Mouse (Mus musculus) heart, embryonic 10.5 days (tissue): ENCODE results near the gene Ptpdc1. TPM values are rescaled to one million over a fixed set of nuclear protein-coding genes. Genes with fewer than 3 reads are reported as not detected.

Source experiments
- DNase-seq: peaks from one replicate; pipeline ENCODE4 v3.0.0-alpha.2; 2017; ENCODE audit warnings: low spot score
- H3K27ac ChIP-seq: fragments of 300-500 bp; sonication (generic); 2 replicates; pipeline ENCODE4 v1.5.1; 2016; ENCODE audit warnings: mild to moderate bottlenecking
- H3K27me3 ChIP-seq: fragments of 300-500 bp; sonication (generic); 2 replicates; pipeline ENCODE4 v1.6.1; 2016; ENCODE audit warnings: mild to moderate bottlenecking; ENCODE audit not compliant: poor library complexity, insufficient read depth, severe bottlenecking
- H3K36me3 ChIP-seq: fragments of 300-500 bp; sonication (generic); 2 replicates; pipeline ENCODE4 v1.6.1; 2016; ENCODE audit warnings: mild to moderate bottlenecking, moderate library complexity
- H3K4me1 ChIP-seq: fragments of 300-500 bp; sonication (generic); 2 replicates; pipeline ENCODE4 v1.6.1; 2016; ENCODE audit warnings: mild to moderate bottlenecking
- H3K4me3 ChIP-seq: fragments of 300-500 bp; sonication (generic); 2 replicates; pipeline ENCODE4 v1.5.1; 2016; ENCODE audit warnings: mild to moderate bottlenecking, moderate library complexity
- H3K9me3 ChIP-seq: fragments of 300-500 bp; sonication (generic); 2 replicates; pipeline ENCODE4 v1.6.1; 2016; ENCODE audit warnings: mild to moderate bottlenecking, moderate library complexity
- WGBS: fragments of 180-500 bp; shearing (Covaris S2); methylation state at CpG from one replicate; pipeline ENCODE4 v1.1.7; 2016; 5-methylcytosine and 5-hydroxymethylcytosine counted together
- polyA plus RNA-seq: library from polyadenylated mRNA; unstranded; fragments of >200 nt; fragmentation: Nextera tagmentation; extraction: Ambion mirVana; gene quantifications from 2 replicates; pipeline ENCODE4 v1.2.1, GENCODE M21; 2016

Gene Ptpdc1
- polyA plus RNA-seq, 1 experiment from 2014 or later: 7.0 TPM

DNA sequence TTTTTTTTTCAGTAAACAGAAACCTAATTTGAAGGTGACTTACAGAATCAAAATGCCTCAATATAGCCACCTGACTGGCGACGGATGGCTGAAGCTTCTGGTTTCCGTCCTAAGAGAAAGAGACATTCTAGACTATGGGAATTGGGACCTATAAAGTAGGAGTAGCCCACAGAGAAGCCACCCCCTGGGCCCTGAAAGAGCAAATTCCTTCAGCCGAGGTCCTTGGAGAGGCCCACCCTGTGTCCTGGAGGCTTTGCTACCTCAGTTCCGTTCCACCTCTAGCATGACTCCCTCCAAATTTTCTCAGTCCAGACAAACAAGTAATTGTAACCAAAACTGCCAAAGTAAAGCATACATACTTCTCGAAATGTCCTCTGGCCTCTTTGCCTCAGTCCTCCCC lies 77.8 kb downstream of the Ptpdc1 start:
- Histone ChIP-seq H3K36me3 (no peaks in the 10 kb centered on the region), H3K27me3 (no peaks in the 10 kb centered on the region), H3K9me3 (no peaks in the 10 kb centered on the region), H3K4me3 (no peak overlapping the region), H3K27ac (no peak overlapping the region), H3K4me1 (peaks cover 32% of the 10 kb centered on the region)
- DNase-seq: no peak
- 95% methylated on average over 6 of the region's 6 CpGs for WGBS

DNA sequence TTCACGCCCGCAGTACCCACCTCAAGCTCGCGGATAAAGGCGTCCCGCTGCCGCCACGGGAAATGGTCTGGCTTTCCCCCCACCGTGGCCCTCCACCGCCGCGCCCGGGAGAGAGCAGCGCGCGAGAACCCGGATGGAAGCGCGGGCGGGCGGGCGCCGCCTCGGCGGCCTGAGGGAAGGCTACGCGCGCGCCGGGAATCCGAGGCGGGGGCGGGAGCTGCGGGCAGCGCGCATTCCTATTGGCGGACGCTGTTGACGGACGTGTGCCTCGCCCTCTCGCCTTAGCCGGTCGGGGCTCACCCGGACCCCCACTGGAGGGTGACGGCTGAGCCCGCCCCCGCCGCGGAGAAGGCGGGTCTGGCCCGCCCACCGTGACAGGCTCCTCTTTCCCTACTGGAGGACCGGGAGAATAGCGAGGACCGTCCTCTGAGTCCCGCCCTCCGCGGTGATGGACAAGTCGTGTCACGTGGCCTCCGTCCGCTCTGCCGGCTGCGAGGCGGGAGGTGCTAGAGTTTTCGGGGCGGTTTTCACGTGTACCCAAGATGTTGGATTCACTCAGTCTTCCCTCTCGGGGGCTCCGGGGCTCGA lies 79.0 kb downstream of the Ptpdc1 start:
- peak overlapping the region; percentile 100 for H3K27ac ChIP-seq
- H3K36me3 ChIP-seq: no peaks in the 10 kb centered on the region
- H3K27me3 ChIP-seq: no peaks in the 10 kb centered on the region
- H3K9me3 ChIP-seq: no peaks in the 10 kb centered on the region
- WGBS: under 1% methylated on average over 72 of the region's 72 CpGs
- peak overlapping the region; percentile 92 for H3K4me3 ChIP-seq
- H3K4me1 ChIP-seq: peaks cover 23% of the 10 kb centered on the region
- peak; percentile 100 for DNase-seq

DNA sequence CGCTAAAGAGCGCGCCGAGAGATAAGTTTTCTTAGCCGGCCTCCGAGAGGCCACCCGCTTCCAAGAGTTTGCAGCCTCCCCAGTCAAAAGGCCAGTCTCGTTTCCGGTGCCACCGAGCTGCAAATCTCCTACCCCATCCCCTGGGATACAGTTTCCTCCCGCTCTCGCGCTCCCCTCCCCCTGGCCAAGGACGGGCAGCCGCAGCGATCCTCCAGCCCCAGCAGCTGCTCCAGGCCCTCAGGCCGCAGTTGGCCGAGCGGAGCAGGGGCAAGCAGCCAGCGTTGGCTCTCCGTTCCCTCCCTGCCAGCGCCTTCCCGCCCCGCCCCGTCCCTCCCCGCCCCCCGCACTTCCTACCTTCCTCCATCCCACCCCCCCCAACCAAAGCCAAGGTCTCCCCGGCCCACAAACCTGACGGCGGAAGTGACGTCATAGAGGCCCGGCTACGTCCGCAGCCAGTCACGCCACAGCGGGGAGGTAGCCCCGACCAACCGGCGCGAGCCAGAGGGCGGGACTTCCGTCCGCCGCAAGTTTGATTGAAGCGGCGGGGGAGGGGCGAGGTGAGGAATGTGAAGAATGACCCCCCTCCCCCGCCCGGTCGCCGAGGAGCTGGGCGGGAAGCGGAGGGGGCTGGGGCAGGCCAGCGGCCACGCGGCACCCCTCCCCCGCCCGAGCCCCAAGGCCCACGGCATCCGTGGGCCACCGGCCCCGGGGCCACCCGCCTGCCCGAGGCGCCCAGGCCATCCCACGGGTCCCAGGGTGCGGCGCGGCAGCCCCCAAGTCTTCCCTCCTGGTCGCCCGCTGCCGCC lies 79.8 kb downstream of the Ptpdc1 start:
- peak; percentile 99 for DNase-seq
- H3K9me3 ChIP-seq: no peaks in the 10 kb centered on the region
- H3K4me1 ChIP-seq: peaks cover 29% of the 10 kb centered on the region
- no peaks in the 10 kb centered on the region for H3K36me3 ChIP-seq
- no peaks in the 10 kb centered on the region for H3K27me3 ChIP-seq
- 1% methylated on average over 53 of the region's 72 CpGs for WGBS
- peak overlapping the region; percentile 92 for H3K4me3 ChIP-seq
- peak overlapping the region; percentile 100 for H3K27ac ChIP-seq

GRCm38 (mm10) chr13:48544867-48545266 lies 80.6 kb downstream of the Ptpdc1 start:
- 37% methylated on average over 4 of the region's 4 CpGs for WGBS
- no peaks in the 10 kb centered on the region for H3K9me3 ChIP-seq
- DNase-seq: no peak
- H3K27me3 ChIP-seq: no peaks in the 10 kb centered on the region
- no peaks in the 10 kb centered on the region for H3K36me3 ChIP-seq
- peaks cover 28% of the 10 kb centered on the region for H3K4me1 ChIP-seq
- H3K4me3 ChIP-seq: peak overlapping the region; percentile 92
- H3K27ac ChIP-seq: peak overlapping the region; percentile 100

DNA sequence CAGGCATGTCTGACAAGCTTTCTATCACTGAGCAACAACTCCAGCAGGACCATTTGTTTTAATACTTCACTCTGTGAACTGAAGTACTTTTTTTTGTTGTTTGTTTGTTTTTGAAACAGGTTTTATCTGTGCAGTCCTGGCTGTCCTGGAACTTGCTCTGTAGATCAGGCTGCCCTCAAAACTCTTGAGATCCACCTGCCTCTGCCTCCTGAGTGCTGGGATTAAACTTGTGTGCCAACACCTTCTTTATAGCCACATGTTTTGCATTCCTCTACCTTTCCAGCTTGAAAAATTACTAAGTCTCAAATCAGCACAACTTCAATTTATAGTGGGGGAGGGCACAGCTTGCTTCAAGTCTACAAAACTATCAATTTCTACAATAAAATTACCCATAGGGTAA lies 81.1 kb downstream of the Ptpdc1 start:
- no peak for DNase-seq
- no peaks in the 10 kb centered on the region for H3K36me3 ChIP-seq
- no peaks in the 10 kb centered on the region for H3K9me3 ChIP-seq
- H3K27me3 ChIP-seq: no peaks in the 10 kb centered on the region
- peaks cover 26% of the 10 kb centered on the region for H3K4me1 ChIP-seq
- no peak overlapping the region for H3K27ac ChIP-seq
- H3K4me3 ChIP-seq: peak overlapping the region; percentile 92

- Histone ChIP-seq H3K27ac (no peak overlapping the region), H3K4me3 (no peak overlapping the region), H3K27me3 (no peaks in the 10 kb centered on the region), H3K9me3 (no peaks in the 10 kb centered on the region), H3K36me3 (peaks cover 21% of the 10 kb centered on the region), H3K4me1 (peaks cover 26% of the 10 kb centered on the region)
- 60% methylated on average over 1 of the region's 1 CpGs for WGBS
- DNase-seq: no peak
These were observed 85.0 kb downstream of the Ptpdc1 start for GRCm38 (mm10) chr13:48540488-48540887.

- Histone ChIP-seq H3K9me3 (no peaks in the 10 kb centered on the region), H3K27ac (no peak overlapping the region), H3K36me3 (peaks cover 39% of the 10 kb centered on the region), H3K27me3 (no peaks in the 10 kb centered on the region), H3K4me3 (no peak overlapping the region), H3K4me1 (no peaks in the 10 kb centered on the region)
- DNase-seq: no peak
- WGBS: 89% methylated on average over 5 of the region's 5 CpGs
These were observed 92.0 kb downstream of the Ptpdc1 start for GRCm38 (mm10) chr13:48533441-48533840.

DNA sequence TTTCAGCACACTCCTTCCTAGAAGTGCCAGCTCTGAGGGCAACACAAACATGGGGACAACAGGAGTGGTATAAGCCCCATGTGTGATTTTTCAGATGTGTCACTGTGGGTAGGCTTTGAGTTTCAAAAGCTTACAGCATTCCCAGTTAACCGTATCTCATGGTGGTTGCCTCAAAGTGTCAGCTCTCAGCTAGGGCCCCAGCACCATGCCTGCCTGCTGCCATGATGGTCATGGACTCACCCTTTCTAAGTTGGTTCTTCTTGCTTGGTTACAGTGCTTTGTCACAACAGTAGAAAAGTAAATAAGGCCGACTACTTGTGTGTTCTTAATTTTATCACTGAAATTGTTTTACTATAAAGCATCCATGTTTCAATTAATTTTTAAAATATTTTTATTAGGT lies 94.0 kb downstream of the Ptpdc1 start:
- no peak for DNase-seq
- Histone ChIP-seq H3K4me3 (no peak overlapping the region), H3K9me3 (no peaks in the 10 kb centered on the region), H3K27ac (no peak overlapping the region), H3K36me3 (peaks cover 23% of the 10 kb centered on the region; the same call in 1 of the 2 replicates), H3K4me1 (no peaks in the 10 kb centered on the region), H3K27me3 (no peaks in the 10 kb centered on the region)
- 63% methylated on average over 2 of the region's 2 CpGs for WGBS

- no peak for DNase-seq
- H3K9me3 ChIP-seq: no peaks in the 10 kb centered on the region
- 76% methylated on average over 2 of the region's 2 CpGs for WGBS
These were observed 94.8 kb downstream of the Ptpdc1 start for GRCm38 (mm10) chr13:48530685-48531084.

GRCm38 (mm10) chr13:48529028-48529427 lies 96.4 kb downstream of the Ptpdc1 start:
- no peaks in the 10 kb centered on the region for H3K27me3 ChIP-seq
- 37% methylated on average over 2 of the region's 2 CpGs for WGBS
- no peaks in the 10 kb centered on the region for H3K9me3 ChIP-seq
- H3K27ac ChIP-seq: no peak overlapping the region
- DNase-seq: no peak
- peaks cover 5% of the 10 kb centered on the region; the same call in 1 of the 2 replicates for H3K36me3 ChIP-seq
- H3K4me1 ChIP-seq: no peaks in the 10 kb centered on the region
- H3K4me3 ChIP-seq: no peak overlapping the region

More at GRCm38 (mm10) chr13:48530685-48531084, 94.8 kb downstream of the Ptpdc1 start:
- Histone ChIP-seq H3K27me3 (no peaks in the 10 kb centered on the region), H3K4me1 (no peaks in the 10 kb centered on the region), H3K36me3 (peaks cover 18% of the 10 kb centered on the region; the same call in 1 of the 2 replicates), H3K27ac (no peak overlapping the region), H3K4me3 (no peak overlapping the region)

DNA sequence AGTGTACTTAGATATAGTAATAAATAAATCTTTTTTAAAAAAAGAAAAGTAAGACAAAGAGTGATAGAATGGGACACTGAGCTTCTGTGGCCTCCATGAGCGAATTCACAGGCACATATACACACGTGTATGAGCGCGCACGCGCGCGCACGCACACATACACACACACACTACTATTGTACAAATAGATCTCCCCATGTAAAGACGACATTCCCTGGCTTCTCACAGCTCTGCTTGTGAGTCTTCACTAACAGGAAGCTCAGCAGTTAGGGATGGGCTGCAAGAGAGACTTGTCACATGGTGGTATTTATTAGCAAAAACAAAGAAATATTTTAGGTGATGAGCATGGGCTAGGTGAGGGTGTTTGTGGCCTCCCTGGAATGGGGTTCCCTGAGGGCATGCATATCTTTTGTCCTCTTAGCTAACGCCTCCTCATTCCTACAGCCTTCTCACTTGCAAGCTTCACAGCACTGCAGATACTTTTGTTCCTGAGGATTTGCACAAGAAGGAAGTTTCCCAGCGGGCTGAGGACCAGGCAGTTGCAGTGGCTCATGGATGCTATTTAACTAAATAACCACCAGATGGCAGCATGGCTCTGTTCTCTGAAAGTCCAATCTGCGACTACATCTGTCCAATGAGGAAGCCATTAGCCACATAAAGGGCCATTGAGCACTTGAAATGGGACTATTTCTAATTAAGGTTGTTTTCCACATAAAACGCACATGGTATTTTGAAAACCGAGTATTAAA lies 97.2 kb downstream of the Ptpdc1 start:
- Histone ChIP-seq H3K27ac (no peak overlapping the region), H3K27me3 (no peaks in the 10 kb centered on the region), H3K4me3 (no peak overlapping the region), H3K36me3 (peaks cover under 1% of the 10 kb centered on the region; the same call in 1 of the 2 replicates), H3K4me1 (no peaks in the 10 kb centered on the region), H3K9me3 (no peaks in the 10 kb centered on the region)
- 52% methylated on average over 15 of the region's 15 CpGs for WGBS
- no peak for DNase-seq
